Mouse (Mus musculus) Patski (cell line): ENCODE measurements around the gene Capsl. TPM values are rescaled to one million over a fixed set of nuclear protein-coding genes. Genes with fewer than 3 reads are reported as not detected.

Experiments used
- ATAC-seq: fragments of 100-300 bp; one replicate; pipeline ENCODE4 v1.8.0; 2021
- CTCF ChIA-PET: fragments of 350-600 bp; sonication (Branson Sonifier 250); formaldehyde crosslinking; loops from one replicate; lab custom pipeline; 2022; ENCODE audit warnings: inconsistent platforms; lab: Charles Lee
- POLR2A ChIA-PET: fragments of 350-600 bp; sonication (Branson Sonifier 250); formaldehyde crosslinking; loops from one replicate; lab custom pipeline; 2022; ENCODE audit warnings: antibody characterized with exemption, inconsistent platforms; lab: Charles Lee
- DNase-seq: peaks from one replicate; pipeline ENCODE4 v3.0.0-alpha.2; 2011; ENCODE audit warnings: low read depth, low spot score
- H3K27me3 ChIP-seq: fragments of 371-371 bp; one replicate; pipeline ENCODE4 v1.5.1; 2021
- CTCF ChIP-seq: fragments of 100-300 bp; IDR thresholded peaks from one replicate; pipeline ENCODE4 v1.5.1; 2021
- in situ Hi-C: fragments of 300-500 bp; cut with MboI; formaldehyde crosslinking; loops from 3 replicates; pipeline ENCODE4 v1.11.1; 2018; ENCODE audit warnings: low pct_unique_long_range_greater_than_20kb, mixed read lengths
- polyA plus RNA-seq: library from polyadenylated mRNA; unstranded; gene quantifications from one replicate; pipeline ENCODE4 v1.2.3, GENCODE M21; 2021

Gene Capsl
- polyA plus RNA-seq: not detected

DNA sequence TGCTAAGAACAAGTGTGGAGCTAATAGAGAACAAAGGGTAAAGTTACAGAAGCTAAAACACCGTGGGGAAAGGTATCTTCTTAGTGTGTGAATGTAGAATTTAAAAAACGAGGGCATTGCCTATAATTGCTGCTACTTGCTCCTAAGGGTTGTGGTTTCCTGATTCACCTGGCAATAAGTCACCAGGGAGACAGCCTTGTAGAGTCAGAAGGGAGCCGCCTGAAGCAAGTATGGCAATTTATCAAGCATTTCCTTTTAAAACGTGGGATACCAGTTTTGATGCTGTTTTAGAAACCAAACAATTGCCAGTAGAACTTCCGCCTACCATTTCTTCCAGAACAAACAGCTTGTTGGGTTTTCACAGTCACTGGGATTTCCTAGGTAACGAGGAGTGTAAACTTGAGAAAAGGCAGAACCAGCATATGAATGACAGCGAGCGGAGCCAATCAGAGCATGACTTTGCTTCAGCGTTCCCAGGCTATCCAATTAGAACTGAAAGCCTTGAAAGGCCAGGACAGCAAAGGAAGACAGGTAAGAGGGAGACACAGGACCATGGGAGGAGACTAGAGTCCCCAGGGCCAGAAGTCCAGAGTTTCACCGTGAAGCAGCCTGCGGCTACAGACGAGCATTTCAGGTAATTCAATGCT lies at the start of gene Capsl:
TSS of gene Capsl (plus strand) at position 495 of the 647 bp plus-strand sequence.
- ChIA-PET CTCF (interaction anchor here (1.0 kb wide), 1 partner anchor 8 kb away, joined by 4 read pairs; no protein-coding TSS in a partner anchor), POLR2A (no interaction called here)
- ATAC-seq (no peak), DNase-seq (no peak)
- in situ Hi-C loops: no loop called here
- TF ChIP-seq CTCF: no peak
- peaks cover 5% of the 10 kb centered on the region for H3K27me3 ChIP-seq

DNA sequence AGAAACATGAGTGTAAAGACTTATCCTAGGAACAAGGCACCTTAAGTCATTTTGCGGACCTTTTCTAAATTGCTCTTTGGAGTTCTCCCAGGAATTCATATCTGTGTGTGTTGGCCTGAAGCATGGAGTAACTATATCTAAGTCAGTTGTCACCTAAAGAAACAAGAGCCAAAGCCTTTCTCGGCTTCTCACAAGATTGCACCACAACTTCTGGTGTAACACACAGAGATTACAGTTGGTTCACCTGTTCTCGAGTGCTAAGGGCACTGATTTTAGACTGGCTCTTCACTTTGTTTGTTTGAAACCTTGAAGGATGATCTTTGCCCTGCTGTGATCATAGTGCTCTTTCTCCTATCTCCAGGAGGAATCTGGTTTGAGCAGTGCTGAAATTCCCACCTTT lies 26.4 kb upstream of the Capsl start:
- ChIA-PET CTCF (no interaction called here), POLR2A (no interaction called here)
- ATAC-seq: no peak
- H3K27me3 ChIP-seq: peaks cover 14% of the 10 kb centered on the region
- DNase-seq: no peak
- in situ Hi-C loops: no loop called here
- TF ChIP-seq CTCF: no peak

DNA sequence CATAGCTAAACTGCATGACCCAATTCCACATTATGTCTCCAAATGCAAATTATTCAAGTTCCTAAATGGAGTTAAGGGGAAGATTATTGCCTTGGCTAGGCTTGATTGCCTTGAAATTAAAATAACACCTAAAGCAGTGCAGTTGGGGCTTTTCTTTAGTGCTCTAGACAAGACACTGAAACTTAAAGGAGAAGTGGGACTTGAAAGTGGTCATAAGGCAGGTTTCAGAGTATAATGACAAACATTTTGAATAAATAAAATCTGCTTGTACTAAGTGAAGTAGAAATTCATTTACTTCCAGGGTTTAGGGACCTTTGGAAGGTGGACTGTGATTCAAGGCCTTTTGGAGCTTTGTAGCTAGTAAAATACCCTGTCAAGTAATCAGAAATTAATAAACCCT lies 14.7 kb upstream of the Capsl start:
- ChIA-PET POLR2A (no interaction called here), CTCF (interaction anchor here (1.0 kb wide), 1 partner anchor 680 kb away, joined by 3 read pairs; no protein-coding TSS in a partner anchor)
- DNase-seq (no peak), ATAC-seq (no peak)
- no peaks in the 10 kb centered on the region for H3K27me3 ChIP-seq
- in situ Hi-C loops: no loop called here
- no peak for TF ChIP-seq CTCF

DNA sequence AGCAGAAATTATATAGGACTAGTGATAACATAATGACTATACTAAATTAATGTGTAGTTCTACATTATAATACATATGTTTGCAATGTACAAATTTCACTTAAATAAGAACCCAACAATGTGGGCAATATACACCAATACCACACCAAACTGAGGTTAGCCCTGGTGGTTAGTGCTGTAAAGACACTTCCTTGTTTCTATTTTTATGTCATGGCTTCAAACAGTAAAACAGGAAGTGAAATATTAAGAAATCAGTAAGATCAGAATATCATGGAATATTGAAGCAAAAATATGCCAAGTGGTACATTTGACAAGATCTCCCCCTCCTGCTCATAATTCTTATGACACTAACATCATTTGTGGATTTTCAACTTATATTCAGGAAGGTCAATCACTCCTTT lies 8.0 kb upstream of the Capsl start:
- DNase-seq (no peak), ATAC-seq (no peak)
- TF ChIP-seq CTCF: no peak
- ChIA-PET POLR2A (no interaction called here), CTCF (no interaction called here)
- in situ Hi-C loops: no loop called here
- peaks cover 3% of the 10 kb centered on the region for H3K27me3 ChIP-seq

DNA sequence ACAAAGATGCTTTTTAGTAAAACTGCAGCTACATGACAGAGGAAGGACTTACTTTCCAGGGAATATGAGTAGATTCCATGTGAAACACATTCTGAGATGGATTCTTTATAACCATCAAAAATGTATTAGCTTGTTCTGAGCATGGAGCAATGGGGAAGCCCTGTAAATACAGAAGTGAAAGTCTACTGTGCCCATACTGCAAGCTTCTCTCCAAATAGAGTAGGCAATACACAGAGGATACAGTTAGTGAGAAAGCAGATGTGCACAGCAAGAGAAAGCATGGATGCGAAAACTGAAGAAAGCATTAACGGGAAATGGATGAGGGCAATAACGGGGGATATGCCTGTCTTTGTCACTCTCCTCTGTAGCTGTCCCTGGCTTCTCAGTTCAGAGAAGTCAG lies 6.0 kb upstream of the Capsl start:
- ATAC-seq: no peak
- peaks cover 8% of the 10 kb centered on the region for H3K27me3 ChIP-seq
- POLR2A ChIA-PET: interaction anchor here (0.7 kb wide), 1 partner anchor 23 kb away, joined by 3 read pairs; no protein-coding TSS in a partner anchor
- DNase-seq: no peak
- CTCF ChIA-PET: interaction anchor here (1.3 kb wide), 1 partner anchor 16 kb away, joined by 3 read pairs; no protein-coding TSS in a partner anchor
- no peak for TF ChIP-seq CTCF
- in situ Hi-C loops: no loop called here

DNA sequence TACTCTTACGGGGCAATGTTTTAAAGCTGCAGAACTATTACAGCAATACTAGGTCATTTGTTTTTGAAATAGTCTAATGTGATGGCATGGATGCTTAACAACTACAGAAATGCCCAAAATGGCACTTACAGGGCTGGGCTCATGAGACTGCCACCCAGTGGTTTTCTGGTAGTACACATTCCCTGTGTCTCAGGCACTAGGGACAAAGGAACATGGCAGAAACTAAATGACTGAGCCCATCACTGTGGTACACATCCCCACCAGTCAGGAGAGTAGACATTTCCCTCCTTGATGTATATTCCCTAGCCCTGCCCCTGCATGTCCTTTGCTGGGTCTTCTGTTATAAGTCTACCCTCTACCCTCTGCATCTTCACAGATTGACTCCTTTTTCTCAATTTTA lies 16.2 kb downstream of the Capsl start:
- ChIA-PET POLR2A (no interaction called here), CTCF (no interaction called here)
- in situ Hi-C loops: no loop called here
- H3K27me3 ChIP-seq: peaks cover 12% of the 10 kb centered on the region
- no peak for ATAC-seq
- no peak for DNase-seq
- peak; percentile 36 for TF ChIP-seq CTCF

DNA sequence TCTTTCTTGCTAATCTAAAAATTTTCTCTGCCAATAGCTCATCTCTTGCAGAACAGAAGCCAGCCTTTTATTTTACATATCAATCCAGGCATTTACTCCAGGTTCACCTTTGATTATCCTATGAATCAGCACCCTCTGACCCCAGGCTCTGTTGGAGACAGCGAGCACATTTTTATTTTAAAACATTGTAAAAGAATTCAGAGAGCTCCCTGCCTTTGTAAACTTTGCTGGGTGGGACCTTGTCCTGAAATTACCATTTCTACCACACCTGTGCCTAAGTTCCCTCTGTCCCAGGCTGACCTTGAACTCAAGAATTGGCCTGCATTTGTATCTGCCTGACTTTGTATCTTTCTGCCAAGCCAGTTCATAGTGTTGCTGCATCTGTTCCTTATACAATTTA lies 17.0 kb downstream of the Capsl start:
- POLR2A ChIA-PET: interaction anchor here (0.6 kb wide), 1 partner anchor 23 kb away, joined by 3 read pairs; no protein-coding TSS in a partner anchor
- in situ Hi-C loops: no loop called here

DNA sequence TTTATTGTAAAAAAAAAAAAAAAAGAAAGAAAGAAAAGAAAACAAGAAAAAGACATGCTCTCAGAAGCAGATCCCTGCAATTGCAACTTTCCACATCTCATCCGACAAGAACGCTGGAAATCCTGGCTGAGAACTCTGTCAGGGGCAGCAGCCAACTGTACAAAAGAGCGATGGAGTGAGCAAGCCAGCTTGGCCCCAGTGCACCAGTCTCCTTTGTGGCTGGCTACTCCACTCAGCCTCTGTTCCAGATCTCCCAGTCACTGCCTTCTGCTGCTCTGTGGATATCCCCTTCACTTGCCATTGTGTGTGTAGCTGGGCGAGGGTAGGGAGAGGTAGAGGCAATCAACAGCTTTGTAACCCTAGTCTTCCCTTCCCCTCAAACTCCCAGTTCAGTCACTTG lies 18.4 kb downstream of the Capsl start:
- ATAC-seq (no peak), DNase-seq (no peak)
- CTCF ChIA-PET: no interaction called here
- POLR2A ChIA-PET: no interaction called here
- in situ Hi-C loops: no loop called here
- H3K27me3 ChIP-seq: peaks cover 11% of the 10 kb centered on the region
- no peak for TF ChIP-seq CTCF

More for the DNA sequence above, 17.0 kb downstream of the Capsl start:
- peaks cover 12% of the 10 kb centered on the region for H3K27me3 ChIP-seq
- DNase-seq: no peak
- no peak for TF ChIP-seq CTCF
- no peak for ATAC-seq
- CTCF ChIA-PET: no interaction called here

DNA sequence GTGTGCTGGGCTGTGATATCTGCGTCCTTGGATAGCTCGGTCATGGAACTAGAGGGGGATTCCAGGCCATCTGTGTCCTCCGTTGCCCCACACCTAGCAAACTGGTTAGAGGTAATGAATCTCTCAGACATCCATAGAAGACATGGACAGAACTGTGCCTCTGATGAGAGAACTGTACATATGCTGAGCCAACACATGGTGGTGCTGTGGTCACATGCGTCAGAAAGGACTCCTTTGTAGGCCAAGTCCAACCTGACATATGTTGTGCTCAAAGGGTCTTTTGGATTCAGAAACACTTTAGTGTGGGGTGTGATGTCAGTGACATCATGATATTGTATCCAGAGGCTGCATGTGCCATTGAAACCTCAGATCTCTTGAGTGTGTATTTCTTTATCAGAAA lies 19.4 kb downstream of the Capsl start:
- ChIA-PET CTCF (no interaction called here), POLR2A (no interaction called here)
- TF ChIP-seq CTCF: peak; percentile 74
- in situ Hi-C loops: loop anchor here (5.0 kb wide), 1 partner anchor 857 kb away; no protein-coding TSS in a partner anchor
- H3K27me3 ChIP-seq: peaks cover 2% of the 10 kb centered on the region
- ATAC-seq (peak; percentile 70), DNase-seq (no peak)

DNA sequence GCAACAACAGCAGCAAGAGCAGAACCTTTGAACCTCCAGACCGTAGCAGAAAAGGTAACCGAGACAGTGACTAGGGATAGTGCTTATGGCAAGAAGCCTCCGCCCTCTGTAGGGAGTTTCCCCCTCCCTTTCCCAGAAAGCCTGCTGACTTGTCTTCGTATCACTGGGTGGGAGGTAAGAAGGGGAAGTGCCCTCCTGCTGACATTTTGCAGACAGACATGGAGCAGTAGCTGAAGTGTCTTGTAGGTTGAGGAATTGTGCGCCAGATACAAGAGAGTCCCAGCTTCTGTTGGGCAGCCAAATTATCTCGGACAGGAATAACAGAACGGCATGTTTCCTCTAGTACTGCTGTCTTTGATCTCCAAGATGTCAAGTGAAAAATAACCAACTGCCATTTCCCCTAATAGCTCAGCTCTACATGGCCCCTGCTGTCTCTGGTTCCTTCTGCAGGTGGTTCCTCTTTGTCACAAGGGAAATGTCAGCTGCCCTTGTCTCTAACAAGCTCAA lies 27.7 kb downstream of the Capsl start:
- DNase-seq: no peak
- no peak for ATAC-seq
- in situ Hi-C loops: no loop called here
- ChIA-PET POLR2A (no interaction called here), CTCF (no interaction called here)
- peaks cover 26% of the 10 kb centered on the region for H3K27me3 ChIP-seq
- TF ChIP-seq CTCF: no peak

DNA sequence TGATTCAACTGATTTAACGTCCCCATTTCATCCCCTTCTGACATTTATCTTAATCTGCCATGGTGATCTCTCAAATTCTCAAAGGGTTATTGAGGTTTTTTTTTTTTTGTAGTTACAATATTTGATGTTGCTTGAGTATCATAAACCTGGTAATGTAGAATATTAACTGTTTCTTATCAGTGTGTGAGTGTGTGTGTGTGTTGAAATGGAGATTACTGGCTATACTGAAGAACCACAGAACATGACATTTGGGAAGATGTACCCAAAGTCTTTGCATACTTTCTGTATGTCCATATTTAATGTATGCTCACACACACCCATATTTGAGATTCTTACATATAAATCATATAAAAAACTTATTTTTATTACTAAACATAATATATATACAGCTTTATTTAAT lies 28.2 kb downstream of the Capsl start:
- peaks cover 26% of the 10 kb centered on the region for H3K27me3 ChIP-seq
- POLR2A ChIA-PET: no interaction called here
- in situ Hi-C loops: no loop called here
- DNase-seq (no peak), ATAC-seq (no peak)
- CTCF ChIA-PET: no interaction called here
- no peak for TF ChIP-seq CTCF
